Mouse (Mus musculus) myocyte (in vitro differentiated cells): Measurements from ENCODE around the gene Pvr. TPM values are rescaled to one million over a fixed set of nuclear protein-coding genes. Genes with fewer than 3 reads are reported as not detected.

ENCODE experiments used
- H3K27me3 ChIP-seq: one replicate; pipeline ENCODE4 v1.6.1; 2011; ENCODE audit not compliant: control insufficient read depth, insufficient read depth, insufficient read length
- H3K36me3 ChIP-seq: one replicate; pipeline ENCODE4 v1.6.1; 2011; ENCODE audit not compliant: control insufficient read depth, insufficient read depth
- H3K4me2 ChIP-seq: one replicate; pipeline ENCODE4 v1.6.1; 2011; ENCODE audit warnings: low read depth, control low read depth
- H3K4me3 ChIP-seq: one replicate; pipeline ENCODE4 v1.5.1; 2011; ENCODE audit warnings: mild to moderate bottlenecking, control low read depth, moderate library complexity
- H3K79me2 ChIP-seq: one replicate; pipeline ENCODE4 v1.6.1; 2011; ENCODE audit not compliant: control insufficient read depth, insufficient read depth
- H3ac ChIP-seq: one replicate; pipeline ENCODE4 v1.6.1; 2011; ENCODE audit not compliant: control insufficient read depth, insufficient read length
- CEBPB ChIP-seq: IDR thresholded peaks from 2 replicates; pipeline ENCODE4 v1.6.1; 2011; ENCODE audit warnings: mild to moderate bottlenecking, moderate library complexity; ENCODE audit not compliant: poor library complexity, insufficient read depth, severe bottlenecking
- E2F4 ChIP-seq: IDR thresholded peaks from one replicate; pipeline ENCODE4 v1.6.1; 2011; ENCODE audit warnings: mild to moderate bottlenecking, control low read depth, moderate library complexity; ENCODE audit not compliant: insufficient read depth
- MAX ChIP-seq: IDR thresholded peaks from one replicate; pipeline ENCODE4 v1.6.1; 2011; ENCODE audit warnings: low read depth, mild to moderate bottlenecking, control low read depth
- MYOD1 ChIP-seq, 3 experiments: IDR thresholded peaks; one replicate each; pipeline ENCODE4 v1.6.1; 2011; ENCODE audit warnings: control low read depth in 2 of 3, low read depth in 2 of 3, mild to moderate bottlenecking in 2 of 3, moderate library complexity in 1 of 3; ENCODE audit not compliant: insufficient read length in 2 of 3, control insufficient read depth in 1 of 3
- MYOG ChIP-seq, 3 experiments: IDR thresholded peaks; one replicate each; pipeline ENCODE4 v1.6.1; 2011; ENCODE audit warnings: control low read depth in 2 of 3, low read depth in 2 of 3, mild to moderate bottlenecking in 2 of 3; ENCODE audit not compliant: insufficient read length in 2 of 3, control insufficient read depth in 1 of 3, insufficient read depth in 1 of 3
- POLR2A ChIP-seq: IDR thresholded peaks from one replicate; pipeline ENCODE4 v1.6.1; 2011; ENCODE audit warnings: low read depth, mild to moderate bottlenecking, control low read depth, moderate library complexity; ENCODE audit not compliant: insufficient read length
- POLR2AphosphoS2 ChIP-seq: IDR thresholded peaks from one replicate; pipeline ENCODE4 v1.6.1; 2011; ENCODE audit warnings: low read depth, control low read depth; ENCODE audit not compliant: insufficient read length
- REST ChIP-seq: IDR thresholded peaks from one replicate; pipeline ENCODE4 v1.6.1; 2011; ENCODE audit warnings: mild to moderate bottlenecking, control low read depth, moderate library complexity; ENCODE audit not compliant: insufficient read depth, insufficient read length
- SRF ChIP-seq: IDR thresholded peaks from one replicate; pipeline ENCODE4 v1.6.1; 2011; ENCODE audit warnings: low read depth; ENCODE audit not compliant: control insufficient read depth, insufficient read length
- TCF12 ChIP-seq: IDR thresholded peaks from one replicate; pipeline ENCODE4 v1.6.1; 2011; ENCODE audit warnings: mild to moderate bottlenecking, control low read depth; ENCODE audit not compliant: poor library complexity, insufficient read depth, severe bottlenecking
- TCF3 ChIP-seq: IDR thresholded peaks from one replicate; pipeline ENCODE4 v1.6.1; 2011; ENCODE audit warnings: low read depth, control low read depth; ENCODE audit not compliant: insufficient read length
- USF1 ChIP-seq: IDR thresholded peaks from one replicate; pipeline ENCODE4 v1.6.1; 2011; ENCODE audit warnings: low read depth, mild to moderate bottlenecking, control low read depth, moderate library complexity
- polyA plus RNA-seq: library from polyadenylated mRNA; unstranded; fragments of >200 nt; fragmentation: generic; extraction: Trizol; gene quantifications from one replicate; pipeline ENCODE4 v1.2.1, GENCODE M21; 2012; ENCODE audit warnings: missing spikeins

Gene Pvr
- polyA plus RNA-seq, 1 experiment, result 39.7 TPM

GRCm38 (mm10) chr7:19914558-19914957, 6.4 kb downstream of the Pvr start:
- Histone ChIP-seq H3K4me2 (no peak overlapping the region), H3K36me3 (peaks cover 54% of the 10 kb centered on the region), H3K79me2 (peaks cover 23% of the 10 kb centered on the region), H3K27me3 (no peaks in the 10 kb centered on the region), H3K4me3 (no peak overlapping the region), H3ac (no peak overlapping the region)
- TF ChIP-seq POLR2A (peak; percentile 18), MYOD1 (IDR thresholded peaks at IDR 0.05; ENCODE audit: control insufficient read depth in 1 of 3, insufficient read length in 2 of 3, low read depth in 2 of 3) (no peak), TCF3 (no peak), POLR2AphosphoS2 (peak; percentile 60), REST (no peak)

- Histone ChIP-seq H3K27me3 (no peaks in the 10 kb centered on the region), H3K36me3 (peaks cover 54% of the 10 kb centered on the region), H3ac (no peak overlapping the region), H3K79me2 (no peaks in the 10 kb centered on the region), H3K4me3 (no peak overlapping the region), H3K4me2 (no peak overlapping the region)
- TF ChIP-seq USF1, result no peak
- TF ChIP-seq TCF12, result peak; percentile 98
- TF ChIP-seq MYOD1 (IDR thresholded peaks at IDR 0.05; ENCODE audit: control insufficient read depth in 1 of 3, insufficient read length in 2 of 3, low read depth in 2 of 3), result peak; percentile 76 to 92 (median 89)
- no peak for TF ChIP-seq E2F4
- TF ChIP-seq TCF3, result peak; percentile 79
- peak; percentile 10 for TF ChIP-seq POLR2AphosphoS2
- TF ChIP-seq MYOG (IDR thresholded peaks at IDR 0.05; ENCODE audit: control insufficient read depth in 1 of 3, insufficient read depth in 1 of 3, insufficient read length in 2 of 3, low read depth in 2 of 3), result peak; percentile 92 to 99 (median 97)
These were observed 9.1 kb downstream of the Pvr start for GRCm38 (mm10) chr7:19911695-19912524.

- Histone ChIP-seq H3K27me3 (no peaks in the 10 kb centered on the region), H3ac (no peak overlapping the region), H3K36me3 (peaks cover 53% of the 10 kb centered on the region), H3K4me2 (peak overlapping the region; percentile 30), H3K4me3 (no peak overlapping the region), H3K79me2 (no peaks in the 10 kb centered on the region)
- TF ChIP-seq TCF12 (peak; percentile 24), E2F4 (no peak), CEBPB (0 out of 2 replicates have a peak, but pooled peaks have one; percentile 58), POLR2A (no peak), POLR2AphosphoS2 (no peak), USF1 (no peak), MAX (no peak), TCF3 (no peak), SRF (no peak), REST (no peak), MYOD1 (IDR thresholded peaks at IDR 0.05; ENCODE audit: control insufficient read depth in 1 of 3, insufficient read length in 2 of 3, low read depth in 2 of 3) (peak in 2 of 3 experiments; percentile 72 to 84), MYOG (IDR thresholded peaks at IDR 0.05; ENCODE audit: control insufficient read depth in 1 of 3, insufficient read depth in 1 of 3, insufficient read length in 2 of 3, low read depth in 2 of 3) (peak in 2 of 3 experiments; percentile 13 to 57)
These were observed 9.7 kb downstream of the Pvr start for GRCm38 (mm10) chr7:19911292-19911658.

GRCm38 (mm10) chr7:19910421-19911291, 10.3 kb downstream of the Pvr start:
- Histone ChIP-seq H3K79me2 (no peaks in the 10 kb centered on the region), H3K4me3 (no peak overlapping the region), H3K36me3 (peaks cover 47% of the 10 kb centered on the region), H3K27me3 (no peaks in the 10 kb centered on the region), H3K4me2 (peak overlapping the region; percentile 30), H3ac (no peak overlapping the region)
- TF ChIP-seq POLR2AphosphoS2 (no peak), POLR2A (no peak), MYOG (IDR thresholded peaks at IDR 0.05; ENCODE audit: control insufficient read depth in 1 of 3, insufficient read depth in 1 of 3, insufficient read length in 2 of 3, low read depth in 2 of 3) (no peak), REST (no peak), TCF12 (no peak), USF1 (no peak), E2F4 (no peak), MAX (no peak), TCF3 (no peak), SRF (no peak), MYOD1 (IDR thresholded peaks at IDR 0.05; ENCODE audit: control insufficient read depth in 1 of 3, insufficient read length in 2 of 3, low read depth in 2 of 3) (no peak)
